Mouse (Mus musculus) embryo, embryonic 9.5 days (tissue): Measurements from ENCODE around the gene A030003K21Rik.

ENCODE experiments used
- DNase-seq: peaks from one replicate; pipeline ENCODE4 v3.0.0-alpha.2; 2017; ENCODE audit errors: extremely low spot score

A030003K21Rik gene

DNA sequence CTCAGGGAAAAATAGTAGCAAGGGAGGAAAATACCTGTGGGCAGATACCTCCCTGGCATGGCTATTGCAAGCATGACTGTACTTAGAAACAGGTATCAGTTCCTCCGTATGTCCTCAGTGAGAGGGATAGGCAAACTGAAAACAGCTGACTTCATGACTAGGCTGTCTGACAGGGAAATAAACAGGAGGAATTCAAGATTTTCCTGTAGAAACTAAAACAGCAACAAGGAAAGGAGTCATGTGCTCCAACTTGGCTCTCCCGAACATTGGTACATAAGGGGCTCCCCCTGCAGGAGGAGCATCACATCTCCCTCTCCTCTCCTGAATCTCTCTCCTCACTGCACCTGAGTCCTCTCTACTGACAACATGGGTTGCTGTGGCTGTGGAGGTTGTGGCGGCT, 30.2 kb downstream of the A030003K21Rik start, which contains the start of gene A030005L19Rik:
Gene A030005L19Rik, plus strand, starts transcription at position 301 of the 400 bp plus-strand sequence.
- no peak for DNase-seq

DNA sequence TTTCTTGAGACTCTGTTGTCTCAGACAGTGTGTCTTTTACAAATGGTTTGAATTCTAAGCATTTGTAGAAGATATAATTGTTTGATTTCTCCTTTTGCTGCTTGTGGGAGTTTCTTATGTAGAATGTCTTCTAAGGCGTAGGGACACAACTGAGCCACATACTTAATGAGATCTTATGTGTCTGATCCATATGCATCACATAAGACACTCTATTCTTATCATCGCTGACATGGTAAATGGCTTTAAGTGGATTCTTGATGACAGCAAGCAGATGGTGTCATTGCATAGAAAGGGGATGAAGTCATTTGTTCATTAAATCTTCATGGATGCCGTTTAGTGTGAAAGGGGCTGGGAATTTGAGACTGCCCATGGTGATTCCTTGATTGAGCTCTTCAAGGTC, 37.3 kb downstream of the A030003K21Rik start:
- DNase-seq, result no peak

GRCm38 (mm10) chr1:82901201-82901600, 42.0 kb downstream of the A030003K21Rik start:
- no peak for DNase-seq

GRCm38 (mm10) chr1:82900567-82900966, 42.6 kb downstream of the A030003K21Rik start:
- no peak for DNase-seq

DNA sequence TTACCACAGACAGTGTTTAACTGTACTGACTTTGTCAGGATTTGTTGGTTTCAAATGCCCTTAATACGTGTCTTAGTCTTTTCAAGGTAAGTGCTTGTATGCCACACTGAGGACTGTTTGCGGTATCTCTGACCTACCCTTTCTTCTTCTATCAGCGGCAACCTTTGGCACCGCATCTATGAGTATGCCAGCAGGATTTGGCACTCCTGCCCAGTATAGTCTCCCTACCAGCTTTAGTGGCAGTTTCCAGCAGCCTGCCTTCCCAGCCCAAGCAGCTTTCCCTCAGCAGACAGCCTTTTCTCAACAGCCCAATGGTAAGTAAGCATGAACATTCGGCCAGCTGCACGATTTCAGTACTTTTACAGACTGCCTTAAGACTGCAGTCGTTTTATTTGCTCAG, 49.9 kb downstream of the A030003K21Rik start:
- no peak for DNase-seq
